Mouse (Mus musculus) embryonic facial prominence, embryonic 13.5 days (tissue): ENCODE data around the gene Tmem94. TPM values are rescaled to one million over a fixed set of nuclear protein-coding genes. Genes with fewer than 3 reads are reported as not detected.

Experiments
- ATAC-seq: fragments of 200-750 bp; cut with Nextera tagmentation; 2 replicates; pipeline ENCODE4 v1.8.0; 2017; ENCODE audit warnings: low read depth; ENCODE audit not compliant: insufficient number of reproducible peaks, insufficient read depth, low FRiP score, low TSS enrichment
- H3K27ac ChIP-seq: fragments of 300-500 bp; sonication (generic); 2 replicates; pipeline ENCODE4 v1.5.1; 2015; ENCODE audit warnings: moderate library complexity, mild to moderate bottlenecking, inconsistent platforms
- H3K27me3 ChIP-seq: fragments of 300-500 bp; sonication (generic); 2 replicates; pipeline ENCODE4 v1.6.1; 2015; ENCODE audit warnings: mild to moderate bottlenecking, inconsistent platforms
- H3K36me3 ChIP-seq: fragments of 300-500 bp; sonication (generic); 2 replicates; pipeline ENCODE4 v1.6.1; 2015; ENCODE audit warnings: mild to moderate bottlenecking, inconsistent platforms
- H3K4me1 ChIP-seq: fragments of 300-500 bp; sonication (generic); 2 replicates; pipeline ENCODE4 v1.6.1; 2015; ENCODE audit warnings: inconsistent platforms
- H3K4me2 ChIP-seq: fragments of 300-500 bp; sonication (generic); 2 replicates; pipeline ENCODE4 v1.6.1; 2015; ENCODE audit warnings: moderate library complexity, mild to moderate bottlenecking, inconsistent platforms
- H3K4me3 ChIP-seq: fragments of 300-500 bp; sonication (generic); 2 replicates; pipeline ENCODE4 v1.5.1; 2015; ENCODE audit warnings: mild to moderate bottlenecking, inconsistent platforms
- H3K9ac ChIP-seq: fragments of 300-500 bp; sonication (generic); 2 replicates; pipeline ENCODE4 v1.6.1; 2015; ENCODE audit warnings: mild to moderate bottlenecking, inconsistent platforms
- H3K9me3 ChIP-seq: fragments of 300-500 bp; sonication (generic); 2 replicates; pipeline ENCODE4 v1.6.1; 2016; ENCODE audit warnings: inconsistent platforms
- WGBS: fragments of 180-500 bp; shearing (Covaris S2); methylation state at CpG from one replicate; pipeline ENCODE4 v1.1.7; 2015; ENCODE audit warnings: mixed read lengths; 5-methylcytosine and 5-hydroxymethylcytosine counted together
- polyA plus RNA-seq: library from polyadenylated mRNA; unstranded; fragments of >200 nt; fragmentation: Nextera tagmentation; extraction: Ambion mirVana; gene quantifications from 2 replicates; pipeline ENCODE4 v1.2.1, GENCODE M21; 2015

Tmem94 gene
- polyA plus RNA-seq, 1 experiment from 2014 or later = 24.9 TPM

DNA sequence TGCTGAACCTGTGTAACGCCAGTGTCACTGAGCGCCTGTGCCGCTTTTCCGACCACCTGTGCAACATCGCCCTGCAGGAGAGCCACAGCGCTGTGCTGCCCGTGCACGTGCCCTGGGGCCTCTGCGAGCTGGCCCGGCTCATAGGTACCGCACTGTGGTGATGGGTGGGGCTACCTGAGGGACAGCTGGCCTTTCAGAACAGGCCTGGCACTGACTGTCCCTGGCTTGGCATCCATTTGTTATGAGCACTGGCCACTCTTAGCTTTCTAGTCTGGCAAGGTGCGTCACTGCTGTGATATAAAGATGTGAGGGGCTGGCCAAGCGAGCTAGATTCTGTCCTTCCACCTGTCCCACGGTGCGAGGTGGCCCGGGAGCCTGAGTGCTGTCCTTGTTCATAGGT is 26.7 kb downstream of the Tmem94 start:
- Histone ChIP-seq H3K4me3 (no peak overlapping the region), H3K4me1 (no peaks in the 10 kb centered on the region), H3K4me2 (no peak overlapping the region), H3K36me3 (peaks cover 94% of the 10 kb centered on the region), H3K27ac (no peak overlapping the region), H3K9me3 (no peaks in the 10 kb centered on the region), H3K9ac (no peak overlapping the region), H3K27me3 (no peaks in the 10 kb centered on the region)
- WGBS = 91% methylated on average over 16 of the region's 16 CpGs
- ATAC-seq = no peak

- ATAC-seq = no peak
- WGBS = 87% methylated on average over 14 of the region's 14 CpGs
- no peak overlapping the region for H3K4me3 ChIP-seq
- H3K9me3 ChIP-seq = no peaks in the 10 kb centered on the region
- no peaks in the 10 kb centered on the region for H3K4me1 ChIP-seq
- no peak overlapping the region for H3K9ac ChIP-seq
- H3K4me2 ChIP-seq = no peak overlapping the region
- H3K27ac ChIP-seq = no peak overlapping the region
- H3K27me3 ChIP-seq = no peaks in the 10 kb centered on the region
- peaks cover 94% of the 10 kb centered on the region for H3K36me3 ChIP-seq
Observed at GRCm38 (mm10) chr11:115792353-115792752, 27.1 kb downstream of the Tmem94 start.

DNA sequence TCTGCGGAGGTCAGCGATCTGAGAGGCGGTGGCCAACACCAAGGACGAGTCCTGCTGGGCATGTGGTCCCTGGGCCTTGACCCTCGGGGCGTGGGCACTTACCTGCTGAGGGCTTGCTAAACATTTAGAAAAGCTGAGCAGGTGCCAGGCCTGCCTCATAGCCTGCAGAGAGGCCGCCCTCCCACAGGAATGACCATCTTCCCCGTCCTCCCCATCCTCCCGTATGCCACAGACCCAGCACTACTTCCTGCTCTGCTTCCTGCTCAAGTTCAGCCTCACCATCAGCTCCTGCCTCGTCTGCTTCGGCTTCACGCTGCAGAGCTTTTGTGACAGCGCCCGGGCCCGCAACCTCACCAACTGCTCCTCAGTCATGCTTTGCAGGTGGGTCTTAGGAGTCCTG is 31.7 kb downstream of the Tmem94 start:
- H3K9ac ChIP-seq = no peak overlapping the region
- 85% methylated on average over 15 of the region's 15 CpGs for WGBS
- H3K27ac ChIP-seq = peak overlapping the region; percentile 23; the same call in 1 of the 2 replicates
- no peaks in the 10 kb centered on the region for H3K27me3 ChIP-seq
- H3K9me3 ChIP-seq = no peaks in the 10 kb centered on the region
- H3K4me2 ChIP-seq = no peak overlapping the region
- no peak overlapping the region for H3K4me3 ChIP-seq
- peaks cover 8% of the 10 kb centered on the region; the same call in 1 of the 2 replicates for H3K4me1 ChIP-seq
- peaks cover 99% of the 10 kb centered on the region for H3K36me3 ChIP-seq
- no peak for ATAC-seq

DNA sequence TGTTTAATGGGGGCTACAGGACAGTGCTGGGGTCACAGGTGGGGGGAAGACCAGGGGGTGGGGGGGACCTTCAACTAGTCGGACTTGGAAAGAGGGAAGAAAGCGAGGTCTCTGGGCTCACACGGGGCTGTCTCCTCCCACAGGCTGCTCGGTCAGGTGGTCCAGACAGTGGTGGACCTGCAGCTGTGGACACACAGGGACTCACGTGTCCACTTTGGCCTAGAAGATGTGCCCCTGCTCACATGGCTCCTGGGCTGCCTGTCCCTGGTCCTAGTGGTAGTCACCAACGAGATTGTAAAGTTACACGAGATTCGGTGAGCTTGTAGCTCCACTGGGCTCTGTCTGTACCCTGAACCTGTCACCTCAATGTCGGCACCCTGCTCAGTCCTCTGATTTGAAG is 32.4 kb downstream of the Tmem94 start:
- 83% methylated on average over 9 of the region's 9 CpGs for WGBS
- Histone ChIP-seq H3K4me2 (no peak overlapping the region), H3K27me3 (no peaks in the 10 kb centered on the region), H3K9ac (no peak overlapping the region), H3K36me3 (peaks cover 99% of the 10 kb centered on the region), H3K27ac (no peak overlapping the region), H3K4me3 (no peak overlapping the region), H3K4me1 (peaks cover 8% of the 10 kb centered on the region; the same call in 1 of the 2 replicates), H3K9me3 (no peaks in the 10 kb centered on the region)
- ATAC-seq = no peak

GRCm38 (mm10) chr11:115800981-115801380 is 35.7 kb downstream of the Tmem94 start:
- 89% methylated on average over 18 of the region's 18 CpGs for WGBS
- Histone ChIP-seq H3K4me3 (no peak overlapping the region), H3K27ac (no peak overlapping the region), H3K27me3 (no peaks in the 10 kb centered on the region), H3K9me3 (no peaks in the 10 kb centered on the region), H3K36me3 (peaks cover 95% of the 10 kb centered on the region), H3K4me2 (no peak overlapping the region), H3K4me1 (peaks cover 8% of the 10 kb centered on the region; the same call in 1 of the 2 replicates), H3K9ac (no peak overlapping the region)
- ATAC-seq = no peak

DNA sequence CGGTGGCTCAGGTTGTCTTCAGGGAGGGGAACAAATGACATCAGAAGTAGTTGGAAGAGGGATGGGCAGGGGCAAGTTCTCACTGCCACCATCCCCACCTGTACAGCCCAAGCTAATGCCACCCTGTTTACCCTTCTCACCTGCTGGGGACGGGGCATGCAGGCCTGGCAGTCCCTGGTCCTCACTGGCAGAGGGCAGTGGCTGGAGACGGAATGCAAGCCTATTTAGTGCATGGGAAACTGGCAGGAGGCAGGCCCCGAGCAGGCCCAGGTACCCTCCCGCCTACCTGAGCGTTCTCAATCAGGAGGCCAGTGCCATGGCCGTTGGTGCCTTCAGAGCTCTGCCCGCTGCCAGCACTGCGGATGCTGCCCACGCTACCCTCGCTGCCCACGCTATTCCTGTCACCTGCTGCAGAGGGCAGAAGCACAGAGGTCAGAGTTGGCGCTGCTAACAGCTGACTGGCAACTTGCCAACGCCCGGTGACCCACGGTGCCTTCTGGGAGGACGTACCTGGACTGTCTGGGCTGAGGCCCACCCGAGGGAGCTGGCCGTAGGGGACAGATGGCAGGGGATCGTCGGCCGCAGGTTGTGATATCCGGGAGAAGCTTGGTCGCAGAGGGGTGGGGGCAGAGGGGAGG is 38.0 kb downstream of the Tmem94 start:
- H3K4me1 ChIP-seq = peaks cover 26% of the 10 kb centered on the region
- ATAC-seq = no peak
- H3K4me3 ChIP-seq = no peak overlapping the region
- no peak overlapping the region for H3K4me2 ChIP-seq
- H3K36me3 ChIP-seq = peaks cover 95% of the 10 kb centered on the region
- WGBS = 92% methylated on average over 24 of the region's 24 CpGs
- H3K27ac ChIP-seq = no peak overlapping the region
- no peak overlapping the region for H3K9ac ChIP-seq
- no peaks in the 10 kb centered on the region for H3K27me3 ChIP-seq
- H3K9me3 ChIP-seq = no peaks in the 10 kb centered on the region

- H3K4me3 ChIP-seq = no peak overlapping the region
- ATAC-seq = no peak
- H3K27ac ChIP-seq = no peak overlapping the region
- H3K4me1 ChIP-seq = peaks cover 37% of the 10 kb centered on the region
- H3K27me3 ChIP-seq = no peaks in the 10 kb centered on the region
- H3K9me3 ChIP-seq = no peaks in the 10 kb centered on the region
- peaks cover 81% of the 10 kb centered on the region for H3K36me3 ChIP-seq
- no peak overlapping the region for H3K9ac ChIP-seq
- 91% methylated on average over 7 of the region's 7 CpGs for WGBS
- no peak overlapping the region for H3K4me2 ChIP-seq
Observed at GRCm38 (mm10) chr11:115805005-115805404, 39.8 kb downstream of the Tmem94 start.

DNA sequence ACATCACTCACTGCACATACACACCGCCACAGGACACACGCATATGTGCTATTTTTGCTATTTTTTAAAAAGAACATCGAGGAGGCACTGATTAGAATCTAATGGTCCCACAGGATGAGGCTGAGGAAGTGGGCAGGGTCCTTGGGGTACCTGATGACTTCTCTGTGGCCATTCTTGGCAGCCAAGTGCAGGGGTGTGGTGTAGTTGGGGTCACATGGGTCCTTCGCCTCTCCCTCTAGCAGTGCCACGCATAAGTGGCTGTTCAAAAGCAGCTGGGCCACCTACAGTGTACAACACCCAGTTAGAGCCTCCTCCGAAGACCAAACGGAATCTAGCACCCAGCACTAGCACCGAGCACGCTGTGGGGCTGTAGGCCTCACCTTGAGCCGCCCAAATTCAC is 40.9 kb downstream of the Tmem94 start:
- 91% methylated on average over 10 of the region's 10 CpGs for WGBS
- Histone ChIP-seq H3K36me3 (peaks cover 81% of the 10 kb centered on the region), H3K27me3 (no peaks in the 10 kb centered on the region), H3K4me1 (peaks cover 48% of the 10 kb centered on the region), H3K9ac (no peak overlapping the region), H3K9me3 (no peaks in the 10 kb centered on the region), H3K27ac (no peak overlapping the region), H3K4me3 (no peak overlapping the region), H3K4me2 (no peak overlapping the region)
- no peak for ATAC-seq

DNA sequence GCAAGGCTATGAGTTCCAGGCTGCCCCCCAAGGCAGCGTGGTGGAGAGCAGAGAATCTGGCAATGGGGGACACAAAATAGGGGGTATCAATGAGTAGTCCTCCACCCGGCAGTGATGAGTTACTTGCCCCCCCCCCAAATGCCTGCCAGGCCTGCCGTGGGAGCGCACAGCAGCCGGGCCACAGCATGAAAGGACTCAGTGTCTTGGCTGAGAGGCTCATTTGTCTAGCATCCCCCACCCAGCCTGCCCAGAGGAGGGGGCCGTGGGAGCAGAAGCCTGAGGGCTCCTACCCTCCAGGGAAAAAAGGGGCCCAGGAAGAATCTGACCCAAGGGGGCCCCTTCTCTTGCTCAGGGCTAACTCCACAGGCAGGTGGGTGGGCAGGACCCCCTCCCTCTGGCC is 42.1 kb downstream of the Tmem94 start:
- Histone ChIP-seq H3K9me3 (no peaks in the 10 kb centered on the region), H3K4me2 (peak overlapping the region; percentile 94; the same call in 1 of the 2 replicates), H3K4me3 (no peak overlapping the region), H3K27me3 (no peaks in the 10 kb centered on the region), H3K36me3 (peaks cover 79% of the 10 kb centered on the region), H3K9ac (no peak overlapping the region), H3K4me1 (peaks cover 60% of the 10 kb centered on the region), H3K27ac (peak overlapping the region; percentile 80; the same call in 1 of the 2 replicates)
- WGBS = 63% methylated on average over 6 of the region's 6 CpGs
- ATAC-seq = no peak

DNA sequence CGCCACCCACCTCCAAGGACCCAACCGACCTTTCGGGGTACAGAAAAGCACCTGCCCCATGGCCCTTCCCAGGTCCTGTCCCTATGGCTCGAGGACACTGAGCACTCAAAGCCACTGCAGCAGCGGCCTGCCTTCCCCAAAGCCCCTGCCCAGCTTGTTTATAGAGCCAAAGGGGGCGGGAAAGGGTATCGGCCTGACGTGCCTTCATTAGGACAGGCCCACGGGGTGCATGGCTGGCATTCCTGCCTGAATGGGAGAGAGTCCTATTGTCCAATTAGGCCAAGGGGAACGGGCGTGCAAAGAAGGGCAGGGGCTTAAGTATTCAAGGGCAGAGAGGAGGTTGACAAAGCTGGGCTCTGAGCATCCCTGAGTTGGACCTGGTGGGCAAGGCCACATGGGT is 42.7 kb downstream of the Tmem94 start:
- Histone ChIP-seq H3K27me3 (no peaks in the 10 kb centered on the region), H3K36me3 (peaks cover 72% of the 10 kb centered on the region), H3K4me2 (peak overlapping the region; percentile 94), H3K27ac (peak overlapping the region; percentile 80), H3K9ac (peak overlapping the region; percentile 40; the same call in 1 of the 2 replicates), H3K4me3 (peak overlapping the region; percentile 15; the same call in 1 of the 2 replicates), H3K4me1 (peaks cover 65% of the 10 kb centered on the region), H3K9me3 (no peaks in the 10 kb centered on the region)
- 69% methylated on average over 11 of the region's 11 CpGs for WGBS
- ATAC-seq = no peak

DNA sequence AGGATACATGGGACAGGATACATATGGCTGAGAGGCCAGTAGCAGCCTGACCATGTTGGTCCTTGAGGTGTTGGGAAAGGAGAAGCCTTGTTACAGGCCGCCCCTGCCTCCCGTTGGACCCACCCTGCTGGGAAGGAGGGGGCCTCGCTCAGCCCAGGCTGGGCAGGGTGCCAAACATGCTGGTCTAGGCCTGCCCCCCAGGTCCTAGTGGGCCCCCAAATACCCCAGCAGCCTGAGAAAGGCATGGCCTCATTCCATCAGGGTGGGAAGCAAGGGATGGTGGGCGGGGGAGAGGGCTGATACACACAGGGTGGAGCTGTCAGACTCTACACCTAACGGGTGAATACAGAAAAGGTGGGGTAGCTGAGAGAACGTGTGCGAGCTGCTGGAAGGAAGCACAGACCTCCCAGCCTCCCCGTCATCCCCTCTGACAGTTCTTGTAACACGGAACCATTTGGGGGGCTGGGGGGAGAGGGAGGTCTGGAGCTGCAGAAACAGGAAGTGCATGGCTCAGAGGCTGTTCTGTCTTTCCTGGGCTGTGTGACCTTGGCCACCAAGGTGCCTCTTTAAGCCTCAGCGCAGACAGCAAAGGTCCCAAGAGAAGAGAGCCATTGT is 43.6 kb downstream of the Tmem94 start:
- Histone ChIP-seq H3K4me1 (peaks cover 65% of the 10 kb centered on the region), H3K9ac (peak overlapping the region; percentile 63), H3K9me3 (no peaks in the 10 kb centered on the region), H3K4me2 (peak overlapping the region; percentile 94), H3K36me3 (peaks cover 64% of the 10 kb centered on the region), H3K27ac (peak overlapping the region; percentile 80), H3K4me3 (peak overlapping the region; percentile 15), H3K27me3 (no peaks in the 10 kb centered on the region)
- WGBS = 30% methylated on average over 10 of the region's 10 CpGs
- peak; percentile 29; the same call in 1 of the 2 replicates for ATAC-seq

DNA sequence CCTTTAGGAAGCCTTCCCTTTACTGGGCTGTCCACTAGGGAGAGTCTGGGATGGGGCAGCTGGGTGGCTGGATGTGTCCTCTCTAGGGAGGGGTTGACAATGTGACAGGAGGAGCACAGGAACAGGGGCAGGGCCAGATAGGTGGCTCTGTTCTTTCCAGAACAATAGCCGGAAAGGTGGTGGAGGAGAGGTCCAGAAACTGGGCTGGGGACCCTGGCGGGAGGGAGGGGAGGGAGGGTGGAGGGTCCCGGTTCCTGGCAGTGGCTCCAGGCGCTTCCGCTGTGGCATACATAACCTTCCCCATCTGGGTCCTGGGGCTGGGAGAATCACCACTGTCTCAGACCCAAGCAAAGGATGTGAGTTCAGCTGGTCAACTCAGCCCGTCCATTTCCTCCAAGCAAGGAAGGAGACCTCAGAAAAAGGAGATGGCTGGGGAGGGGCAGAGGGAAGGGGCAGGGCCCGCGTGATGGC is 44.1 kb downstream of the Tmem94 start:
- Histone ChIP-seq H3K27ac (peak overlapping the region; percentile 80), H3K27me3 (no peaks in the 10 kb centered on the region), H3K9ac (peak overlapping the region; percentile 63), H3K4me3 (peak overlapping the region; percentile 15), H3K36me3 (peaks cover 60% of the 10 kb centered on the region), H3K9me3 (no peaks in the 10 kb centered on the region), H3K4me2 (peak overlapping the region; percentile 94), H3K4me1 (peaks cover 69% of the 10 kb centered on the region)
- ATAC-seq = no peak
- 60% methylated on average over 8 of the region's 8 CpGs for WGBS
